Mouse (Mus musculus): Measurements from ENCODE around the gene Popdc2.

Gene Popdc2

GRCm38 (mm10) chr16:38354185-38354913, 7.7 kb upstream of the Popdc2 start:
- in situ Hi-C loops (cut with MboI, MseI): no loop called here

DNA sequence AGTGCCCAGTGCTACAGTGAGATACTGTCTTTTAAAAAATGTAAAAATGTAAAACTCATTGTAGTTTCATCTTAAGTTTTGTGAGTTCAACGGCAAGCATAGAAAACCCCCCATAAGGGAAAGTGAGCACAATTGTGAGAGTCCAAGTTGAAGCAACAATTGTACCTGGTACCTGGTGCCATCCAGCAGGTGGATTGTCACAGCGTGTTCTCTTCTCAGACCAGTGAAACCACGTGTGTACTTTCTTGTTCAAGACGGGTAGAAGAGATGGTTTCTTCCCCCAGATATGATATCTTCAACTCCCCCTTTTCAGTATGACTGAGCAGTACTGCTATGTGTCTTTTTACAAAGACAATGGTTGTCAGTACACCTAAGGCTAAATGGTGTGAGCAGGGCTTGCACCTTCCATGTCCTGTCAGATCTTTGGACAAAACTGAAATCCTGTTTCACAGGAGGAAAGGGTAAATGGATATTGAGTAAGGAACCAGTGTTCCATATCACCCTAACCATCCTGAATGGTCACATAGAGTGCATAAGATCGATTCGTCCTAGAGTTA, 3.7 kb upstream of the Popdc2 start:
- in situ Hi-C loops (cut with MboI, MseI): loop anchor here in 1 of 2 experiments (5.0 kb wide), 1 partner anchor 124 kb away; no protein-coding TSS in a partner anchor

DNA sequence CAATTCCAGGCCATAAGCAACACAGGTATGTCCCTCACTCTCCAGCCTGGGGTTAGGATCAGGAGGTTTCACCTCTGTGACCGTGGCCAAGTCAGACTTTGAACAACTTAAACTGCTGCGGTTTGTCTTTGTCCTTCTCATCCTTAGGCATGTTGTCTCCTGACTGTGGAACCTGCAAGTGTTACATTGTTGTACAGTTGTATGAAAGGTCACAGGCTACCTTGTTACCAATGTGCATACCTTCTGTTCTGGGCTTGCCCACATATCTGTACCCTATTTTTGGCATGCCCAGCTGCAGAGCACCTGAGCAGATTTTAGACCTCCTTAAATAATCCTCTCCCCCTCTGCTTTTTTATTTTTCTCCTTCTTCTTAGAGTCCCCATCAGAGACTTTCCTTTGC, 2.8 kb upstream of the Popdc2 start:
- in situ Hi-C loops (cut with MboI, MseI): loop anchor here in 1 of 2 experiments (5.0 kb wide), 1 partner anchor 123 kb away; no protein-coding TSS in a partner anchor

GRCm38 (mm10) chr16:38359857-38360256, 2.2 kb upstream of the Popdc2 start:
- in situ Hi-C loops (cut with MboI, MseI): loop anchor here in 1 of 2 experiments (5.0 kb wide), 1 partner anchor 122 kb away; no protein-coding TSS in a partner anchor

DNA sequence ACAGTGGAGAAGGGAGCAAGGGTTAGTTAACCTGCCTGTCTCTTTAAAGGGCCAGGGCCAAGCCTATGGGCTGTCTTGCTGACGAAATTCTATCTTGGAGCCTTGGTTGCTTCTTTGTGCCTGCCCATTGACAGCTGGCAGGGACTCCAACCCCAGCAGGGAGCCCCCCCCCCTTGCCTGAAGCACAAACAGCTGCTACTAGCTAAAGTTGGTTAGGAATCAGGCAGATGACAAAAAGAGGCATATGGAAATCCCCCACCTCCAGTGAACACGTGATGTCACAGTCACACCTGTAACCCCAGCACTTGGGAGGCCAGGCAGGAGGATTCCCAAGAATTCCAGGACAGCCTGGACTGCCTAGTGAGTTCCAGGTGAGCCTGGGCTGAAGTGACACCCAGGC, 1.7 kb upstream of the Popdc2 start:
- in situ Hi-C loops (cut with MboI, MseI): no loop called here

DNA sequence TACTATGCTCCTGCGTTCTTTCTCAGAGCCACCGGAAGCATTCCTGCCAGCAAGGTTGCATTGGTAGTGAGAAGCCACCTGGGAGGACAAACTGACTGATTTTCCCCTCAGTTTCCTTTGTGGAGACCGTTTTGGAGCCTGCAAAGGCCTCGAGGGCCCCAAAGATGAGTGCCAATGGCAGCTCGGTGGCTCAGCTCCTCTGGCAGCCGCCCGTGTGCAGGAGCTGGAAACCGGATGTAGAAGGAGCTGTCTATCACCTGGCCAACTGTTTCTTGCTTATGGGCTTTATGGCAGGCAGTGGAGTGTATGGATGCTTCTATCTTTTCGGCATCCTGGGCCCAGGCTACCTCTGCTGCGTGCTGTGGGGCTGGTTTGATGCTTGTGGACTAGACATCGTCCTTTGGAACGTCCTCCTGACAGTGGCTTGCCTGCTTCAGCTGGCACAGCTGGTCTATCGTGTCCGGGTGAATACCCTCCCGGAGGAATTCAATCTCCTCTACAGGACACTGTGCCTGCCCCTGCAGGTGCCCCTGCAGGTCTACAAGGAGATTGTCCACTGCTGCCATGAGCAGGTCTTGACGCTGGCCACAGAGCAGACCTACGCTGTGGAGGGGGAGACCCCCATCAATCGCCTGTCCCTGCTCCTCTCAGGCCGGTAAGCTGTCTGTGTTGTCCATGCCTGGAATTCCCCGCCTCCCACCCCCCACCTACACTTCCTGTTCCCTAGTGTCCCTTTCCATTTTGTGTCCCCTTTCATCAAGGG, 665 bp downstream of the Popdc2 start:
- in situ Hi-C loops (cut with MboI, MseI): no loop called here

DNA sequence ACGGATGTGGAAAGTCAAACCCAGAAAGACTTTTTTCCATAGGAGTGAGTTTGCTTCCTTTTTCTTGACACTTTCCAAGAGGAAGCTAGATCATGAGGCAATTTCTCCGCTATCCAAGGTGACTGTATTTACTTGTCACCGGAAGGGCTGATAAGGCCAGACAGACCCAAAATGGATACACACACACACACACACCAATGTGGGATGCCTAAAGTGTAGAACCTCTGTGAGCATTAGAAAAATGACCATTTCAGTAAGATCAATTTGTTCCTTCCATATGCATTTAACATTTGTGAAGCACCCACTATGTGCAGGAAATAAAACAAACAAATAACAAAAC, 1.2 kb downstream of the Popdc2 start:
- in situ Hi-C loops (cut with MboI, MseI): no loop called here

- in situ Hi-C loops (cut with MboI, MseI): no loop called here
Measured at GRCm38 (mm10) chr16:38363657-38364056, 1.6 kb downstream of the Popdc2 start.

DNA sequence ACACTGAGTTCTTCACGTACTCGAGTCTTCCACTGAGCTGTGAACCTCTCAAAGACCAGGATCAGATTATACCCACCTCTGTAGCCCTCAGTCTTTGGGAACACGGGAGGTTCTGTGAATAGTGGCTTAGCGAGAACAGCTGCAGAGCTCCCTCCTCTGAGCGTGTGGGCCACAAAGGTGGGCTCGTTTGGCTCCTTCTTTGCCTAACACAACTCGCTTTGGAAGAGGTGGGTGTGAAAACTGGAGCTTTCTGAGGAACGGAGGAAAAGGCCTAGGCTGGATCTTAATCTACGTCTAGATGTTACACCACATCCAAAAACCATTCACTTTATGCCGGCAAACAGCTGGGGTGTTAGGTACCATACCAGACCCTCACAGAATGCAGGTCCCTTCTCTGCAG, 3.4 kb downstream of the Popdc2 start:
- in situ Hi-C loops (cut with MboI, MseI): no loop called here

- in situ Hi-C loops (cut with MboI, MseI): no loop called here
Measured at GRCm38 (mm10) chr16:38366231-38366630, 4.2 kb downstream of the Popdc2 start.

DNA sequence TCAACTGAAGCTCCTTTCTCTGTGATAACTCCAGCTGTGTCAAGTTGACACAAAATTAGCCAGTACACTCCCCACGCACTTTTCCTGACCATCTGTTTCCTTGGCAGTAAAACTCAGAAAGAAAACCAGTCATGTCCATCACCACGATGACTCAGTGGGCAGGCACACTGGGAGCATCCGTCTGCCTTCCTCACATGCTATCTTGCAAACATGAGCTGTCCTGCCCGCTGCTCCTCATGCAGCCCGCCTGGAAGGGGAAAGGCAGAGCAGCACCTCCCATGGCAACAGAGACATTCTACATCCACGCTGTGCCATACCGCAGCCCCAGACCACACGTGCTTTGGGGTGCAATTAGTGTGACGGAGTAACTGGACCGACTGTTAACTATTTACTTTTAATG, 6.3 kb downstream of the Popdc2 start:
- in situ Hi-C loops (cut with MboI, MseI): no loop called here

- in situ Hi-C loops (cut with MboI, MseI): no loop called here
Measured at GRCm38 (mm10) chr16:38369000-38369399, 7.0 kb downstream of the Popdc2 start.

GRCm38 (mm10) chr16:38369431-38369830, 7.4 kb downstream of the Popdc2 start:
- in situ Hi-C loops (cut with MboI, MseI): no loop called here

DNA sequence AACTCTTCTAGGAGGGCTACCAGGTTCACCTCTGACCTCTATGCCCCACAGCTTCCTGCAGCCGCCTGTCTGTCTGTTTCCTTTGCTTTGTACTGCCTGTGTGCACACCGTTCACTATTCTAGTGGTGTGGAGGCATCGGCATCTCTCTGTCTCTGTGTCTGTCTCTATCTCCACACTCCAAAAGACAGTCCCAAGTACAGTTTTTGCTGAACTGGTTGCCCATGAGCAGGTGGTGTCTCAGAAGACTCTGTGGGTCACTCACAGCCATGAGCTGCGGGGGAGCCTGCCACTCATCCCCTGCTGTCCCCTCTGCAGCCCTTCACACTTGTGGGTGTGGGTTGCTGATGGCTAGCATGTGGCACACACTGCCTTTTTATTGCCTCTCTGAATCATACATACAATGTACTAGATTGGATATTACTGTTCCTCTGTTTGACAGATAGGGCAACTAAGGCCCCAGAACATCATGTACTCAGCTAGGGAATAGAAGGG, 8.0 kb downstream of the Popdc2 start:
- in situ Hi-C loops (cut with MboI, MseI): no loop called here

DNA sequence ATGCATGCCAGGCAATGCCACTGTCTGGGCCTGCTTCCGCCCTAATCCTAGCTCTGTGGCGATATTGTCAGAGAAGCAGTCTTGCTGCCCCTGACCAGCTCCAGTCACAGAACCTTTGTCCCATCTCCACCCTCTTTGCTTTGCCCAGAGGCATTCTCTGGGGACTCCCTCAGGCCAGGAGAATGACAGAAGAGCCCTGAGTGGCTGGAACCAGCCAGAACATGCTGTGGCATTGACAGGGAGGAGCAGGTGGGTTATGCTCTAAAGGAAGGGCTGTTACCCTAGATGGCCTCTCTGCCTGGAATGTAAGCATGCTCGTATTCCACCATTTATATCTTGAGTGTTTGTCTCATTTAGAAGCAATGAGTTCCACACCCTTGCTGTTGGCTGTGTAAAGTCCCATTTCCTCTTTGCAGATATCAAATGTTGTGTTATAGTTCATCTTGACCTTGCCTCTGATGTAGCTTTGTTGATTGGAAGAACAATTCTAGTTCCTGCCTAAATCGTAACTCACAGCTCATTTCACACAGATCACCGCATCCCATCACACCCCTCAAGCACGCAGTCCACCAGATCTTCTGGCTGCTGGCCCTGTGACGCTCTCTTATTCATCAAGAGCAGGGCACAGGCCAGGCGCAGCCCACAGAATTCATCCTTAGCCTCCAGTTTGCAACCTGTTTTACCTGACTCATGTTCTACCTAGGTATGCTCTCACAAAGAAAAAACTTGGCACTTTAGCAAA, 8.8 kb downstream of the Popdc2 start:
- in situ Hi-C loops (cut with MboI, MseI): no loop called here

- in situ Hi-C loops (cut with MboI, MseI): no loop called here
Measured at GRCm38 (mm10) chr16:38371705-38372296, 9.8 kb downstream of the Popdc2 start.

DNA sequence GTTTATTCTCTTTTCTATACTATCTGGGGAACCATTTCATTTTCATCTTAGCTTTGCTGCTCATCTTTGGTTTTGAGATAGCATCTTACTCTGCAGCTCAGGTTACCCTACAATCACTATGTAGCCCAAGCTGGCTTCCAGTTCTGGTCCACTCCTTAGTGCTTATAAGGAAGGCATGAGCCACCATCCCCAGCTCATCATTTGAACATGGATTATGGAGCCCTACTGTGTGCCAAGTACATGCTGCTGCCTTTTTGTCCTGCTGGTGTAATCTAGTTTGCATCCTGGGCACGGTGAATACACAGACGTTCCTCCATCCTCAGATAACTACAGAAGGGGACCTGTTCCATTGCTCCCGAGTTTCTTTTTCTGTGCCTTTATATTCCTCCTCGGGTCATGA, 10.9 kb downstream of the Popdc2 start:
- in situ Hi-C loops (cut with MboI, MseI): no loop called here

DNA sequence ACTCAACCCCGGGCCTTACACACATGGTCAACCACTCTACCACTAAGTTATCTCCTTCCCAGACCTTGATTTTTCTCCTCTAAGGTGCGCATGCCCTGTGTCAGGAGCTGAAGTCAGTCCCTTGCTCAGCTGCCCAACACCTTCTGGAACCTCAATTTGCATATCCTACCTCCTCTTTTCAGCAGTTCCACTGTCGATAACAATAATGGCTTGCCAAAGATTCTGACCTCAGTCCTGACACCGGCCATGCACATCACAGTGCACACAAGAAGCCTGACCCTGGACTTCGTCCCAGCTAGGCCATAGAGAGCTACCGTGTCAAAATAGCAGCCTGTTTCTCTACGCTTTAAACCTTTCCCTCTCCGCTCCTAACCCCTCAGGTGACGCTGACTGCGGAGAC, 11.4 kb downstream of the Popdc2 start:
- in situ Hi-C loops (cut with MboI, MseI): no loop called here

- in situ Hi-C loops (cut with MboI, MseI): no loop called here
Measured at GRCm38 (mm10) chr16:38373941-38374340, 11.9 kb downstream of the Popdc2 start.

GRCm38 (mm10) chr16:38374379-38375140, 12.6 kb downstream of the Popdc2 start:
- in situ Hi-C loops (cut with MboI, MseI): no loop called here

DNA sequence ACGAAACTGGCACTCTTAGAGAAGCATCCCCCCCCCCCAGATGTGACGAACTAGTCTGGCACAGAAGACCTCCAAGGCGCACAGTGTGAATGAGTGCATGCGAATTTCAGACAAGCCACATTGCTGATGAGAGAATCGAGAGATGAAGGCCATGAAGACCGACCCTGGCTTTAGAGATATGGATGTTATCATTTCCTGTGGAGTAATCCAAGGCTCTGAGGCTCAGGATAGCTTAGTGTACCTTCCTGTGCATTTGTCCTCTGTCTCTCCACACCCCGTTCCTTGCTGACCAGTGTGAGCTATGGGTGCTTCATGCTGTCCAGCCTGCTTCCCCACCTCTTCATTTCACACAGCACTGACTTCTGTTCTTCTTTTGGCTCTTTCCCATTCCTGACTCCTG, 13.2 kb downstream of the Popdc2 start:
- in situ Hi-C loops (cut with MboI, MseI): no loop called here

All from T-helper 17 cell (primary cell).